Mouse (Mus musculus) urinary bladder, adult 18-20 months (tissue): ENCODE measurements around the gene Clpsl2.

Experiments used
- DNase-seq, 2 experiments: peaks; one replicate each; pipeline ENCODE4 v3.0.0; 2022; ENCODE audit warnings: low spot score in 2 of 2, mixed read lengths in 2 of 2

The Clpsl2 gene

GRCm38 (mm10) chr17:28549111-28549510 lies at the start of gene Clpsl2:
Gene Clpsl2 (plus strand): TSS chr17:28549411.
- no peak for DNase-seq

- no peak for DNase-seq
Observed at GRCm38 (mm10) chr17:28500465-28500864, 48.7 kb upstream of the Clpsl2 start.

- DNase-seq = peak in 1 of 2 experiments; percentile 73
Observed at GRCm38 (mm10) chr17:28502196-28502821, 46.9 kb upstream of the Clpsl2 start.

- no peak for DNase-seq
Observed at GRCm38 (mm10) chr17:28504182-28504581, 45.0 kb upstream of the Clpsl2 start.

- no peak for DNase-seq
Observed at GRCm38 (mm10) chr17:28505591-28505990, 43.6 kb upstream of the Clpsl2 start.

- no peak for DNase-seq
Observed at GRCm38 (mm10) chr17:28506895-28507294, 42.3 kb upstream of the Clpsl2 start.

- no peak for DNase-seq
Observed at GRCm38 (mm10) chr17:28507496-28507895, 41.7 kb upstream of the Clpsl2 start.

- no peak for DNase-seq
Observed at GRCm38 (mm10) chr17:28510445-28511342, 38.5 kb upstream of the Clpsl2 start.

- no peak for DNase-seq
Observed at GRCm38 (mm10) chr17:28511616-28512541, 37.3 kb upstream of the Clpsl2 start.

GRCm38 (mm10) chr17:28512696-28513095 lies 36.5 kb upstream of the Clpsl2 start:
- peak in 1 of 2 experiments; percentile 81 for DNase-seq

- no peak for DNase-seq
Observed at GRCm38 (mm10) chr17:28513337-28513736, 35.9 kb upstream of the Clpsl2 start.

- no peak for DNase-seq
Observed at GRCm38 (mm10) chr17:28513844-28514243, 35.4 kb upstream of the Clpsl2 start.

GRCm38 (mm10) chr17:28514555-28514954 lies 34.7 kb upstream of the Clpsl2 start:
- no peak for DNase-seq

- DNase-seq = peak in 1 of 2 experiments; percentile 68
Observed at GRCm38 (mm10) chr17:28515431-28516341, 33.5 kb upstream of the Clpsl2 start.

- no peak for DNase-seq
Observed at GRCm38 (mm10) chr17:28516881-28517280, 32.3 kb upstream of the Clpsl2 start.

GRCm38 (mm10) chr17:28517441-28517955 lies 31.7 kb upstream of the Clpsl2 start, which contains the start of gene Fkbp5:
Gene Fkbp5 (minus strand): TSS chr17:28517527.
- peak in 1 of 2 experiments; percentile 84 for DNase-seq

GRCm38 (mm10) chr17:28517956-28518614 lies 31.1 kb upstream of the Clpsl2 start:
- peak; percentile 82 to 90 for DNase-seq

- no peak for DNase-seq
Observed at GRCm38 (mm10) chr17:28518615-28519071, 30.6 kb upstream of the Clpsl2 start.

GRCm38 (mm10) chr17:28519827-28520226 lies 29.4 kb upstream of the Clpsl2 start:
- no peak for DNase-seq

GRCm38 (mm10) chr17:28520561-28520960 lies 28.6 kb upstream of the Clpsl2 start:
- DNase-seq = no peak
